Mouse (Mus musculus) forebrain, embryonic 10.5 days (tissue): ENCODE measurements around the gene Abcg8. TPM values are rescaled to one million over a fixed set of nuclear protein-coding genes. Genes with fewer than 3 reads are reported as not detected.

ENCODE experiments used
- DNase-seq: peaks from one replicate; pipeline ENCODE4 v3.0.0-alpha.2; 2017; ENCODE audit warnings: low spot score; ENCODE audit errors: extremely low spot score
- H3K27ac ChIP-seq: fragments of 300-500 bp; sonication (generic); 2 replicates; pipeline ENCODE4 v1.5.1; 2016; ENCODE audit warnings: mild to moderate bottlenecking
- H3K27me3 ChIP-seq: fragments of 300-500 bp; sonication (generic); 2 replicates; pipeline ENCODE4 v1.6.1; 2016; ENCODE audit warnings: mild to moderate bottlenecking; ENCODE audit not compliant: poor library complexity, severe bottlenecking
- H3K36me3 ChIP-seq: fragments of 300-500 bp; sonication (generic); replicated peaks from 2 replicates; pipeline ENCODE4 v1.6.1; 2016; ENCODE audit warnings: mild to moderate bottlenecking, moderate library complexity
- H3K4me1 ChIP-seq: fragments of 300-500 bp; sonication (generic); 2 replicates; pipeline ENCODE4 v1.6.1; 2016
- H3K4me3 ChIP-seq: fragments of 300-500 bp; sonication (generic); 2 replicates; pipeline ENCODE4 v1.5.1; 2016; ENCODE audit warnings: mild to moderate bottlenecking, moderate library complexity
- H3K9me3 ChIP-seq: fragments of 300-500 bp; sonication (generic); 2 replicates; pipeline ENCODE4 v1.6.1; 2016; ENCODE audit warnings: mild to moderate bottlenecking, moderate library complexity
- WGBS: fragments of 180-500 bp; shearing (Covaris S2); methylation state at CpG from one replicate; pipeline ENCODE4 v1.1.7; 2016; 5-methylcytosine and 5-hydroxymethylcytosine counted together
- polyA plus RNA-seq: library from polyadenylated mRNA; unstranded; fragments of >200 nt; fragmentation: Nextera tagmentation; extraction: Ambion mirVana; gene quantifications from 2 replicates; pipeline ENCODE4 v1.2.1, GENCODE M21; 2016

Abcg8 gene
- polyA plus RNA-seq, 1 experiment from 2014 or later = 0.33 TPM

- H3K27me3 ChIP-seq = no peaks in the 10 kb centered on the region
- H3K27ac ChIP-seq = peak overlapping the region; percentile 41; the same call in 1 of the 2 replicates
- H3K9me3 ChIP-seq = no peaks in the 10 kb centered on the region
- peak; percentile 39 for DNase-seq
- 33% methylated on average over 4 of the region's 7 CpGs for WGBS
- H3K4me1 ChIP-seq = peaks cover 40% of the 10 kb centered on the region
- H3K36me3 ChIP-seq = 0 out of 2 replicates have a peak, but pooled peaks cover 7% of the 10 kb centered on the region
- no peak overlapping the region for H3K4me3 ChIP-seq
Observed at GRCm38 (mm10) chr17:84645894-84646293, 30.2 kb upstream of the Abcg8 start.

GRCm38 (mm10) chr17:84646477-84646876, 29.6 kb upstream of the Abcg8 start:
- Histone ChIP-seq H3K4me3 (no peak overlapping the region), H3K36me3 (0 out of 2 replicates have a peak, but pooled peaks cover 3% of the 10 kb centered on the region), H3K9me3 (no peaks in the 10 kb centered on the region), H3K27ac (0 out of 2 replicates have a peak overlapping the region, but pooled peaks have one; percentile 17), H3K27me3 (no peaks in the 10 kb centered on the region), H3K4me1 (peaks cover 40% of the 10 kb centered on the region)
- 78% methylated on average over 2 of the region's 2 CpGs for WGBS
- no peak for DNase-seq

- Histone ChIP-seq H3K9me3 (no peaks in the 10 kb centered on the region), H3K27me3 (no peaks in the 10 kb centered on the region), H3K36me3 (peaks cover 7% of the 10 kb centered on the region; the same call in 1 of the 2 replicates), H3K4me3 (no peak overlapping the region), H3K27ac (no peak overlapping the region), H3K4me1 (peaks cover 39% of the 10 kb centered on the region)
- WGBS = 93% methylated on average over 4 of the region's 4 CpGs
- no peak for DNase-seq
Observed at GRCm38 (mm10) chr17:84647630-84648029, 28.5 kb upstream of the Abcg8 start.

GRCm38 (mm10) chr17:84650302-84651017, 25.6 kb upstream of the Abcg8 start:
- Histone ChIP-seq H3K4me1 (peaks cover 13% of the 10 kb centered on the region), H3K4me3 (no peak overlapping the region), H3K27ac (no peak overlapping the region), H3K36me3 (peaks cover 13% of the 10 kb centered on the region), H3K9me3 (no peaks in the 10 kb centered on the region), H3K27me3 (no peaks in the 10 kb centered on the region)
- 93% methylated on average over 9 of the region's 9 CpGs for WGBS
- no peak for DNase-seq

GRCm38 (mm10) chr17:84653544-84653943, 22.6 kb upstream of the Abcg8 start:
- WGBS = 91% methylated on average over 9 of the region's 9 CpGs
- no peaks in the 10 kb centered on the region for H3K27me3 ChIP-seq
- H3K27ac ChIP-seq = no peak overlapping the region
- H3K4me1 ChIP-seq = peaks cover 27% of the 10 kb centered on the region
- H3K9me3 ChIP-seq = no peaks in the 10 kb centered on the region
- H3K4me3 ChIP-seq = no peak overlapping the region
- H3K36me3 ChIP-seq = peaks cover 13% of the 10 kb centered on the region
- DNase-seq = no peak

GRCm38 (mm10) chr17:84656205-84656604, 19.9 kb upstream of the Abcg8 start:
- H3K4me1 ChIP-seq = peaks cover 35% of the 10 kb centered on the region
- WGBS = 82% methylated on average over 5 of the region's 5 CpGs
- H3K9me3 ChIP-seq = no peaks in the 10 kb centered on the region
- no peak overlapping the region for H3K27ac ChIP-seq
- no peaks in the 10 kb centered on the region for H3K27me3 ChIP-seq
- H3K4me3 ChIP-seq = no peak overlapping the region
- no peak for DNase-seq
- peaks cover 9% of the 10 kb centered on the region for H3K36me3 ChIP-seq

- no peak for DNase-seq
- H3K27me3 ChIP-seq = no peaks in the 10 kb centered on the region
- H3K36me3 ChIP-seq = peaks cover 9% of the 10 kb centered on the region
- no peak overlapping the region for H3K4me3 ChIP-seq
- 0 out of 2 replicates have a peak overlapping the region, but pooled peaks have one; percentile 16 for H3K27ac ChIP-seq
- 86% methylated on average over 19 of the region's 19 CpGs for WGBS
- peaks cover 37% of the 10 kb centered on the region for H3K4me1 ChIP-seq
- no peaks in the 10 kb centered on the region for H3K9me3 ChIP-seq
Observed at GRCm38 (mm10) chr17:84656653-84657421, 19.3 kb upstream of the Abcg8 start.

GRCm38 (mm10) chr17:84657422-84657732, 18.7 kb upstream of the Abcg8 start:
- WGBS = 83% methylated on average over 3 of the region's 3 CpGs
- Histone ChIP-seq H3K36me3 (peaks cover 7% of the 10 kb centered on the region), H3K9me3 (no peaks in the 10 kb centered on the region), H3K27me3 (no peaks in the 10 kb centered on the region), H3K4me3 (no peak overlapping the region), H3K4me1 (peaks cover 40% of the 10 kb centered on the region), H3K27ac (0 out of 2 replicates have a peak overlapping the region, but pooled peaks have one; percentile 16)
- no peak for DNase-seq

- Histone ChIP-seq H3K9me3 (no peaks in the 10 kb centered on the region), H3K4me3 (no peak overlapping the region), H3K27ac (0 out of 2 replicates have a peak overlapping the region, but pooled peaks have one; percentile 16), H3K4me1 (peaks cover 40% of the 10 kb centered on the region), H3K36me3 (peaks cover 5% of the 10 kb centered on the region; the same call in 1 of the 2 replicates), H3K27me3 (no peaks in the 10 kb centered on the region)
- WGBS = 78% methylated on average over 7 of the region's 7 CpGs
- no peak for DNase-seq
Observed at GRCm38 (mm10) chr17:84657782-84658181, 18.3 kb upstream of the Abcg8 start.

- H3K27ac ChIP-seq = 0 out of 2 replicates have a peak overlapping the region, but pooled peaks have one; percentile 9
- no peak overlapping the region for H3K4me3 ChIP-seq
- H3K36me3 ChIP-seq = peaks cover 5% of the 10 kb centered on the region; the same call in 1 of the 2 replicates
- WGBS = 59% methylated on average over 5 of the region's 5 CpGs
- no peak for DNase-seq
- no peaks in the 10 kb centered on the region for H3K27me3 ChIP-seq
- peaks cover 40% of the 10 kb centered on the region for H3K4me1 ChIP-seq
- H3K9me3 ChIP-seq = no peaks in the 10 kb centered on the region
Observed at GRCm38 (mm10) chr17:84658195-84658594, 17.9 kb upstream of the Abcg8 start.

GRCm38 (mm10) chr17:84658951-84659350, 17.2 kb upstream of the Abcg8 start:
- Histone ChIP-seq H3K36me3 (peaks cover 4% of the 10 kb centered on the region; the same call in 1 of the 2 replicates), H3K9me3 (no peaks in the 10 kb centered on the region), H3K4me1 (peaks cover 42% of the 10 kb centered on the region), H3K4me3 (no peak overlapping the region), H3K27me3 (no peaks in the 10 kb centered on the region), H3K27ac (0 out of 2 replicates have a peak overlapping the region, but pooled peaks have one; percentile 9)
- no peak for DNase-seq
- WGBS = 86% methylated on average over 8 of the region's 8 CpGs

- H3K27ac ChIP-seq = no peak overlapping the region
- peaks cover 32% of the 10 kb centered on the region for H3K4me1 ChIP-seq
- no peak overlapping the region for H3K4me3 ChIP-seq
- H3K36me3 ChIP-seq = no peaks in the 10 kb centered on the region
- H3K9me3 ChIP-seq = no peaks in the 10 kb centered on the region
- DNase-seq = no peak
- H3K27me3 ChIP-seq = no peaks in the 10 kb centered on the region
- WGBS = 75% methylated on average over 10 of the region's 10 CpGs
Observed at GRCm38 (mm10) chr17:84665053-84665452, 11.0 kb upstream of the Abcg8 start.

GRCm38 (mm10) chr17:84665691-84666090, 10.4 kb upstream of the Abcg8 start:
- Histone ChIP-seq H3K27me3 (no peaks in the 10 kb centered on the region), H3K9me3 (no peaks in the 10 kb centered on the region), H3K4me3 (no peak overlapping the region), H3K36me3 (no peaks in the 10 kb centered on the region), H3K4me1 (peaks cover 32% of the 10 kb centered on the region), H3K27ac (no peak overlapping the region)
- 69% methylated on average over 9 of the region's 9 CpGs for WGBS
- no peak for DNase-seq
